Mouse (Mus musculus) CH12.LX (cell line): ENCODE data around the gene Slc39a2. TPM values are rescaled to one million over a fixed set of nuclear protein-coding genes. Genes with fewer than 3 reads are reported as not detected.

Source experiments
- DNase-seq: peaks from one replicate; pipeline ENCODE4 v3.0.0-alpha.2; 2013; ENCODE audit errors: extremely low read depth
- H3K27ac ChIP-seq: 2 replicates; pipeline ENCODE4 v1.5.1; 2012; ENCODE audit warnings: low read depth, mild to moderate bottlenecking, control low read depth, moderate library complexity; ENCODE audit not compliant: insufficient read depth
- H3K27me3 ChIP-seq: replicated peaks from 2 replicates; pipeline ENCODE3; 2012; ENCODE audit warnings: inconsistent platforms
- H3K36me3 ChIP-seq, 2 experiments: replicated peaks in 1 of 2; 2 replicates each; pipeline versions ENCODE3 to v1.6.1; 2012; ENCODE audit warnings: inconsistent platforms in 1 of 2, low read length in 1 of 2, mild to moderate bottlenecking in 1 of 2, mixed read lengths in 1 of 2, moderate library complexity in 1 of 2; ENCODE audit not compliant: control insufficient read depth in 1 of 2, insufficient read depth in 1 of 2
- H3K4me1 ChIP-seq, 2 experiments: 2 replicates each; pipeline ENCODE4 v1.6.1; 2012; ENCODE audit warnings: inconsistent platforms in 1 of 2, moderate library complexity in 1 of 2; ENCODE audit not compliant: insufficient read depth in 2 of 2, control insufficient read depth in 1 of 2
- H3K4me2 ChIP-seq: 2 replicates; pipeline ENCODE4 v1.6.1; 2012; ENCODE audit warnings: low read depth, mild to moderate bottlenecking, control low read depth; ENCODE audit not compliant: poor library complexity, insufficient read depth, severe bottlenecking
- H3K4me3 ChIP-seq, 3 experiments: fragments of 150-350 bp in 1 of 3; sonication (generic) in 1 of 3; replicated peaks in 1 of 3; 2 replicates each; pipeline versions ENCODE3 to v1.5.1; 2011 to 2012; ENCODE audit warnings: low read depth in 2 of 3, low read length in 2 of 3, mild to moderate bottlenecking in 2 of 3, moderate library complexity in 2 of 3, control low read depth in 1 of 3, improper control_type of control experiment in 1 of 3, inconsistent platforms in 1 of 3, mixed read lengths in 1 of 3; ENCODE audit not compliant: poor library complexity in 1 of 3
- H3K79me2 ChIP-seq: replicated peaks from 2 replicates; pipeline ENCODE4 v1.6.1; 2012; ENCODE audit warnings: mild to moderate bottlenecking, moderate library complexity; ENCODE audit not compliant: control insufficient read depth, poor library complexity, insufficient read depth, severe bottlenecking; ENCODE audit errors: extremely low read depth
- H3K9ac ChIP-seq: 2 replicates; pipeline ENCODE4 v1.6.1; 2012; ENCODE audit warnings: low read depth, mild to moderate bottlenecking, control low read depth, moderate library complexity; ENCODE audit not compliant: insufficient read depth
- H3K9me3 ChIP-seq: replicated peaks from 2 replicates; pipeline ENCODE3; 2012; ENCODE audit warnings: low read length, inconsistent platforms, mixed read lengths
- BHLHE40 ChIP-seq: IDR thresholded peaks from 2 replicates; pipeline ENCODE4 v1.6.1; 2011; ENCODE audit warnings: mild to moderate bottlenecking, low read depth, low read length, improper control_type of control experiment
- CHD2 ChIP-seq: IDR thresholded peaks from 2 replicates; pipeline ENCODE4 v1.6.1; 2011; ENCODE audit warnings: low read length, improper control_type of control experiment
- CTCF ChIP-seq, 2 experiments: IDR thresholded peaks in 1 of 2; conservative IDR thresholded peaks in 1 of 2; 2 replicates each; pipeline ENCODE4 v1.5.1; 2011 to 2012; ENCODE audit warnings: low read depth in 2 of 2, low read length in 2 of 2, improper control_type of control experiment in 1 of 2, inconsistent platforms in 1 of 2, mild to moderate bottlenecking in 1 of 2, moderate library complexity in 1 of 2
- ELF1 ChIP-seq: IDR thresholded peaks from 2 replicates; pipeline ENCODE4 v1.6.1; 2014; ENCODE audit warnings: low read depth, mild to moderate bottlenecking, inconsistent platforms, low read length, improper control_type of control experiment
- HCFC1 ChIP-seq: IDR thresholded peaks from 2 replicates; pipeline ENCODE4 v1.6.1; 2012; ENCODE audit warnings: low read depth, mild to moderate bottlenecking, inconsistent platforms, low read length, improper control_type of control experiment
- JUND ChIP-seq: conservative IDR thresholded peaks from 2 replicates; pipeline ENCODE4 v1.6.1; 2011; ENCODE audit warnings: low read depth, low read length, improper control_type of control experiment
- MAFK ChIP-seq: IDR thresholded peaks from 2 replicates; pipeline ENCODE4 v1.6.1; 2011; ENCODE audit warnings: low read length, improper control_type of control experiment; ENCODE audit not compliant: insufficient replicate concordance
- MAX ChIP-seq: IDR thresholded peaks from 2 replicates; pipeline ENCODE4 v1.6.1; 2011; ENCODE audit warnings: low read length, improper control_type of control experiment
- MEF2A ChIP-seq: IDR thresholded peaks from 2 replicates; pipeline ENCODE4 v1.6.1; 2014; ENCODE audit warnings: low read depth, mild to moderate bottlenecking, inconsistent platforms, low read length, improper control_type of control experiment, borderline replicate concordance
- MXI1 ChIP-seq: IDR thresholded peaks from 2 replicates; pipeline ENCODE4 v1.6.1; 2011; ENCODE audit warnings: mild to moderate bottlenecking, low read depth, low read length, improper control_type of control experiment
- NELFE ChIP-seq: IDR thresholded peaks from 2 replicates; pipeline ENCODE4 v1.6.1; 2011; ENCODE audit warnings: low read depth, low read length, improper control_type of control experiment
- POLR2AphosphoS2 ChIP-seq: IDR thresholded peaks from 2 replicates; pipeline ENCODE4 v1.6.1; 2011; ENCODE audit warnings: low read depth, low read length, improper control_type of control experiment
- SIN3A ChIP-seq: IDR thresholded peaks from 2 replicates; pipeline ENCODE4 v1.6.1; 2012; ENCODE audit warnings: low read length, improper control_type of control experiment, inconsistent platforms
- SMC3 ChIP-seq: IDR thresholded peaks from 2 replicates; pipeline ENCODE4 v1.6.1; 2011; ENCODE audit warnings: low read depth, low read length, improper control_type of control experiment
- UBTF ChIP-seq: IDR thresholded peaks from 2 replicates; pipeline ENCODE4 v1.6.1; 2012; ENCODE audit warnings: low read depth, mild to moderate bottlenecking, inconsistent platforms, low read length, improper control_type of control experiment, moderate library complexity
- USF2 ChIP-seq: conservative IDR thresholded peaks from 2 replicates; pipeline ENCODE4 v1.6.1; 2011; ENCODE audit warnings: low read depth, low read length, improper control_type of control experiment
- dilution Hi-C: fragments of 300-500 bp; cut with MboI; formaldehyde crosslinking; loops from 2 replicates; pipeline ENCODE4 v1.14.3; 2020; ENCODE audit warnings: low sequenced_read_pairs; ENCODE audit not compliant: extremely low pct_unique_long_range_greater_than_20kb, extremely low pct_ligation_motif_present
- in situ Hi-C: fragments of 300-500 bp; cut with MboI; formaldehyde crosslinking; loops from 3 replicates; pipeline ENCODE4 v1.14.3; 2019; ENCODE audit warnings: low sequenced_read_pairs, low pct_ligation_motif_present, low pct_unique_long_range_greater_than_20kb, mixed read lengths
- polyA plus RNA-seq: library from polyadenylated mRNA; unstranded; fragments of >175 nt; gene quantifications from 2 replicates; pipeline ENCODE4 v1.2.1, GENCODE M21; 2012; ENCODE audit warnings: low read depth; ENCODE audit not compliant: insufficient read length
- total RNA-seq, 2 experiments: library from RNA; depleted of rRNA; stranded (reverse); fragments of 300-350 nt in 1 of 2; fragments of >200 nt in 1 of 2; gene quantifications; 2 replicates each; pipeline ENCODE4 v1.2.3; 2012 to 2014

Gene Slc39a2
- total and polyA plus RNA-seq, 3 experiments = 0.20 to 0.49 (median 0.42) TPM

DNA sequence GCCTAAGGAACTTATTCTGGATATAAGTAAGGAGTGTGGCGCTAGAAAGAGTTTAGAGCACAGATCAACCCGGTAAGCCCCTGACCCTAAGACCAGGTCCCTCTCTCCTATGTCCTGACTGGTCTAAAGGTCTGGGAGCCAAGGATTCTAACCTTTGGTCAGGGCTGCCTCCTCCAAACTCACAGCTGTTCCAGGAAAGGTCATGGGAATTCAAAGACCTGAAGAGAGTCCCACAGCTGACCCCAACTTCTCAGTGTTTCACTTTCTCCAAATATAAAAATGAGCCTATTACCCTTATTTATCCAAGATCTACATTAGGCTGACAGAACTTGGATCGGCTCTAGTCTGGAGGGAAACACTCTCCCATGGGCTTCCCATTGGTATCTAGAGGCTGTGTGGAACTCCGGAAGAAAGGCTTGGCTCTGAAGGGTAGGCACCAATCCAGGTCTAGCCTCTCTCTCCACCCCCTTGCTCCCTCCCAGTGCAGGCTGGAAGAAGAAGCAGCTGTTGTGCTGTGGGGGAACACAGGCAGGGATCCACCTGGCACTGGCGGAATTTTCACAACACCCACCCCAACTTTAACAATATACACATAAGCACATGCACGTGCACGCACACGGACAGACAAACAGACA is 36.7 kb downstream of the Slc39a2 start:
- no peak for DNase-seq
- Histone ChIP-seq H3K9me3 (peaks cover 3% of the 10 kb centered on the region), H3K79me2 (no peaks in the 10 kb centered on the region), H3K9ac (no peak overlapping the region), H3K27me3 (no peaks in the 10 kb centered on the region), H3K36me3 (no peaks in the 10 kb centered on the region), H3K4me2 (no peak overlapping the region), H3K27ac (no peak overlapping the region), H3K4me1 (peaks cover under 1 to 8% of the 10 kb centered on the region in 2 experiments; a peak in 2 of 4 replicates), H3K4me3 (no peak overlapping the region)
- dilution Hi-C loops = no loop called here
- in situ Hi-C loops = no loop called here
- no peak for TF ChIP-seq MEF2A
- no peak for TF ChIP-seq CTCF (conservative IDR thresholded peaks at IDR 0.05 in 1 of 2, IDR thresholded peaks at IDR 0.05 in 1 of 2; ENCODE audit: low read depth in 2 of 2, low read length in 2 of 2)
- TF ChIP-seq POLR2AphosphoS2 = no peak
- TF ChIP-seq MXI1 = no peak
- TF ChIP-seq HCFC1 = no peak
- TF ChIP-seq CHD2 = no peak
- no peak for TF ChIP-seq NELFE
- TF ChIP-seq BHLHE40 = no peak
- TF ChIP-seq UBTF = no peak

DNA sequence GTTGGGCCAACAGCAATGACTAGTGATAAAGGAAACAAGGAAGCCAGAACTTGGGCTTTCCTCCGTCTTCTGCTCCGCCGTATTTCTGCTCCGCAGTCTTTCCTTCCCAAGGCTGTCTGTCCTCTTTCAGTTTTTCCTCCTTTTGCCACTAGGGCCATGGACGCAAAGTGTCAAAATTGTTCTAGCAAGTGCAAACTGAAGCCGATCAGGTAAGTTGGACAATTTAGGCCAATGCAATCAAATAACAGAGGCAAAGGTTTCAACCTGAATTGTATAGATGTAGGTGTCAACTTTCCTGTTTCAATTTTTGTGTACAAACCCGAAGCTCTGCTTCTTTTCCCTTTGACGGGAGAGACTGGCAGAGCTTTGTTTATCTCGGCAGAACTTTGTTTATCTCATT is 37.3 kb downstream of the Slc39a2 start:
- Histone ChIP-seq H3K4me3 (no peak overlapping the region), H3K27ac (no peak overlapping the region), H3K9me3 (peaks cover 4% of the 10 kb centered on the region), H3K79me2 (no peaks in the 10 kb centered on the region), H3K27me3 (no peaks in the 10 kb centered on the region), H3K36me3 (no peaks in the 10 kb centered on the region), H3K9ac (no peak overlapping the region), H3K4me1 (peaks cover 0 to 4% of the 10 kb centered on the region in 2 experiments; a peak in 1 of 4 replicates), H3K4me2 (no peak overlapping the region)
- TF ChIP-seq MAFK = no peak
- no peak for TF ChIP-seq ELF1
- no peak for TF ChIP-seq SIN3A
- TF ChIP-seq SMC3 = no peak
- TF ChIP-seq JUND = no peak
- no peak for TF ChIP-seq MAX
- no peak for TF ChIP-seq USF2
- DNase-seq = no peak
- in situ Hi-C loops = no loop called here
- dilution Hi-C loops = no loop called here
